Mouse (Mus musculus): ENCODE data around the gene Rhox2e. TPM values are rescaled to one million over a fixed set of nuclear protein-coding genes. Genes with fewer than 3 reads are reported as not detected.

Gene Rhox2e
- polyA plus RNA-seq (2017; shearing (Covaris generic)): not detected

DNA sequence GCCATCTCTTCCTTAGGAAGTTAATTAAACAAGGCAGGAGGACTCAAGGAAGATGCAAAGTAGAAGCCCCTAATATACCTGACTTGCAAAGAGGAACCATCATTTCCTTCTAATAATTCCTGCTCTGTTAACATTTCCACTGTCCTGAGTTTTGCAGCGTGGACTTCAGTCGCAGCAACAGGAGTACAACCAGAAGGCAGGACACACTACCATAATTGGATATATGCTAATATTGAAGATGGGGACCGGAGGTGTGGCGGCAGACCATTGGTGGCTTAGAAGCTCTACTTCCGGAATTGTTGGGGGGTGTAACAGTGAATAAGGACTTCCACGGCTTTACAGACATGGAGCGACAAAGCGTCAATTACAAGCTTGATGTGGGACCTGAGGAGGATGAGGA lies at the start of gene Rhox2e:
Gene Rhox2e (plus strand): TSS at position 301 of the 400 bp plus-strand sequence.

DNA sequence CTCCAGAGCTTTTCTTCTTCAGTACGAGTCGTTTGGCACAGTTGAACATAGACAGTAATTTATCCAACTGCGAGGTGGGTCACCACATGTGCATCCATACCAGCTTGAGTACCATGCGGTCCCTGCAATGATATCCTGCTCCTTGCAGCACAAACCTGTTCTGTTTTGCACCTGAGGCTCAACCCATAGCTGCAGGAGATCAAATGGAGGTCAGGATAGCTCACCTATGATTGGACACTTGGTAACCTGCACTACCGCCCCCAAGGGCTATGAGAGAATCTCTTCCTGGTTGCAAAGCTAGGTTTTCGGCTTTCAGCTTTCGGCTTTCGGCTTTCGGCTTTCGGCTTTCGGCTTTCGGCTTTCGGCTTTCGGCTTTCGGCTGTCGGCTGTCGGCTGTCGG lies 16.2 kb upstream of the Rhox2e start, which contains the start of gene Rhox4d:
Gene Rhox4d (plus strand): TSS at position 301 of the 400 bp plus-strand sequence.

DNA sequence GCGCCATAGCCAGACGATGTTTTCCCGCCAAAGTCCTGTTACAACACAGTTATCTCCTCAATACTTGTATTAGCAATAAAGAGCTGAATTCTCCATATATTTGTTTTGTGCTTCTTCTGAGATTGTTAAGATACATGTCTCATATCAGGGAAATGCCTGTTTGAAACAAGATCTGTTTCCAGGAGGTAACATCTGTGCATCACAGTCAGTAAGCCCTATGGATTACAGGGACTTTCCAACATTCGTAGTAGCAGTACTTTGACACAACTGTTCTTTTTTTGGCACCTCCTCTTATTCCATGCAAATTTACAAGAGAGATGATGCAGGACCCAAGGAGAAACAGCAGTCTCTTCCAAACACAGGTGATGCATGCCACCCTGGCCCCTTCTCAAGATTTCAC lies 11.5 kb downstream of the Rhox2e start, which contains the start of gene Rhox3e:
Gene Rhox3e (plus strand): TSS at position 301 of the 400 bp plus-strand sequence.

DNA sequence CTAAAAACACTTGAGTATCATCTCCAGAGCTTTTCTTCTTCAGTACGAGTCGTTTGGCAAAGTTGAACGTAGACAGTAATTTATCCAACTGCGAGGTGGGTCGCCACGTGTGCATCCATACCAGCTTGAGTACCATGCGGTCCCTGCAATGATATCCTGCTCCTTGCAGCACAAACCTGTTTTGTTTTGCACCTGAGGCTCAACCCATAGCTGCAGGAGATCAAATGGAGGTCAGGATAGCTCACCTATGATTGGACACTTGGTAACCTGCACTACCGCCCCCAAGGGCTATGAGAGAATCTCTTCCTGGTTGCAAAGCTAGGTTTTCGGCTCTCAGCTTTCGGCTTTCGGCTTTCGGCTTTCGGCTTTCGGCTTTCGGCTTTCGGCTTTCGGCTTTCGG lies 26.9 kb downstream of the Rhox2e start, which contains the start of gene Rhox4e:
Gene Rhox4e (plus strand): TSS at position 301 of the 400 bp plus-strand sequence.

DNA sequence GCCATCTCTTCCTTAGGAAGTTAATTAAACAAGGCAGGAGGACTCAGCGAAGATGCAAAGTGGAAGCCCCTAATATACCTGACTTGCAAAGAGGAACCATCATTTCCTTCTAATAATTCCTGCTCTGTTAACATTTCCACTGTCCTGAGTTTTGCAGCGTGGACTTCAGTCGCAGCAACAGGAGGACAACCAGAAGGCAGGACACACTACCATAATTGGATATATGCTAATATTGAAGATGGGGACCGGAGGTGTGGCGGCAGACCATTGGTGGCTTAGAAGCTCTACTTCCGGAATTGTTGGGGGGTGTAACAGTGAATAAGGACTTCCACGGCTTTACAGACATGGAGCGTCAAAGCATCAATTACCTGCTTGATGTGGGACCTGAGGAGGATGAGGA lies 40.9 kb downstream of the Rhox2e start, which contains the start of gene Rhox2f:
Gene Rhox2f (plus strand): TSS at position 301 of the 400 bp plus-strand sequence.

DNA sequence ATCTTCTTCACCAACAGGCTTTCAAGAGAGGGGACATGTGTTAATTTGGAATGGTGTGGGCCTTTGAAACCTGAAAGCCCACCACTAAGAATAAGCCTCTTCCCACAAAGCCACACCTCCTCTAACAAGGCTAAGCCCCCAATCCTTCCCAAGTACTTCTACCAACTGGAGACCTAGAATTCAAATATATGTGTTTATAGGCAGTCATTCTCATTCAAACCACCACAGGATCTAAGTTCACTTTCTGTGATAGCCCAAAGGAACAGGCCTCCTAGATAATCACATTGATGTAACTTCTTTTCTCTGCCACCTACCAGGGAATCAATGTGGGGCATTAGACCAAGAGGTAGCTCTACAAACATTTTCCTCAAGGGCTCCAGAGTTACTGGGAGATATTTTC lies 50.4 kb downstream of the Rhox2e start, which contains the start of gene Rhox3f:
Gene Rhox3f (plus strand): TSS at position 301 of the 400 bp plus-strand sequence.

Other genes starting within 250 kb of the Rhox2e start
- not detected for gene Rhox3a2, start 150.4 kb upstream of the Rhox2e start, polyA plus RNA-seq (2017; shearing (Covaris generic))
- gene Rhox4a2, start 139.6 kb upstream of the Rhox2e start, polyA plus RNA-seq (2017; shearing (Covaris generic)): not detected
- not detected for gene Rhox2b, start 118.4 kb upstream of the Rhox2e start, polyA plus RNA-seq (2017; shearing (Covaris generic))
- not detected for gene Rhox4b, start 98.0 kb upstream of the Rhox2e start, polyA plus RNA-seq (2017; shearing (Covaris generic))
- not detected for gene Rhox2c, start 76.8 kb upstream of the Rhox2e start, polyA plus RNA-seq (2017; shearing (Covaris generic))
- gene Rhox3c, start 71.9 kb upstream of the Rhox2e start, polyA plus RNA-seq (2017; shearing (Covaris generic)): not detected
- not detected for gene Rhox4c, start 50.1 kb upstream of the Rhox2e start, polyA plus RNA-seq (2017; shearing (Covaris generic))
- not detected for gene Rhox2d, start 37.0 kb upstream of the Rhox2e start, polyA plus RNA-seq (2017; shearing (Covaris generic))
- not detected for gene Rhox4d, start 16.1 kb upstream of the Rhox2e start, polyA plus RNA-seq (2017; shearing (Covaris generic))
- not detected for gene Rhox3e, start 11.6 kb downstream of the Rhox2e start, polyA plus RNA-seq (2017; shearing (Covaris generic))
- gene Rhox4e, start 27.0 kb downstream of the Rhox2e start, polyA plus RNA-seq (2017; shearing (Covaris generic)): 0.20 TPM
- not detected for gene Rhox2f, start 41.0 kb downstream of the Rhox2e start, polyA plus RNA-seq (2017; shearing (Covaris generic))
- gene Rhox3f, start 50.5 kb downstream of the Rhox2e start, polyA plus RNA-seq (2017; shearing (Covaris generic)): not detected
- 0.29 TPM for gene Rhox4f, start 77.3 kb downstream of the Rhox2e start, polyA plus RNA-seq (2017; shearing (Covaris generic))
- gene Rhox3g, start 98.2 kb downstream of the Rhox2e start, polyA plus RNA-seq (2017; shearing (Covaris generic)): not detected
- not detected for gene Rhox2g, start 113.0 kb downstream of the Rhox2e start, polyA plus RNA-seq (2017; shearing (Covaris generic))
- not detected for gene Rhox4g, start 120.9 kb downstream of the Rhox2e start, polyA plus RNA-seq (2017; shearing (Covaris generic))
- not detected for gene Rhox3h, start 138.3 kb downstream of the Rhox2e start, polyA plus RNA-seq (2017; shearing (Covaris generic))
- not detected for gene Rhox2h, start 142.8 kb downstream of the Rhox2e start, polyA plus RNA-seq (2017; shearing (Covaris generic))

All from CD4-positive, CD25-positive, alpha-beta regulatory T cell (primary cell).